Mouse (Mus musculus): Measurements from ENCODE around the gene Hyou1.

DNA sequence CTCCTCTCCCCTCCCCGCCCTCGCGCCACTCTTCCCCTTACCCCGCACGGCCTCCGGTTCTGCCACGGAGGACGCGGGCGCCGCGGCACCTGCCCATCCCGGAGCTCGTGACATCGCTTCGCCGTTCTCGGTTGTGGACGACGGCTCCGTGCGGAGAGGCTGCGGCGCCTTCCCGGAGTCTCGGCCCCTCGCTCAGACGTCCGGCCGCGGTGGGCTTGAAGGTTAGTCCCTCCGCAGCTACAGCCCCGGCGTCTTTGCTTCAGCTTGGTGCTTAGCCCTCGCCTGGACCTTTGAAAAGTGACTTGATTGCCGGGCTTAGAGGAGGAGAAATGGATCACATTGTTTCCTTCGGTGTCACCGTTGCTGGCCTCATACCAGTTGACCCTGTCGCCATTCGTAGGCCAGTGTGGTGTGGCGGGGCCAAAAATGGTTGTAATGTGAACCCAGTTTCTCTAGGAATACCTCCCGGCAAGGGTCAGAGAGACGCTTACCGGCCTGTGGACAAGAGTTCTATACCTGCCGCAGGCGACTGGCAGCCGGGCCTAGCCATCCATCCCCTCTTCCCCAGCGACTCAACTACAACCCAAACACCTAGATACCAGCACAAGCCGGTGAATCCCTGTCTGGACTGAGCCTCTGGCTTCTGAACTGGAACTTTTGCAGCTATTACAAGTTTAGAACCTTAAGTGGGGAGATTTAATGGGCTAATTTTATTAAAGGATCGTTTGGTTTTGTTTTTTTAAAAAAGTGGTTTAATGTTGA lies 43.8 kb upstream of the Hyou1 start:
- TF ChIP-seq ZNF384 (IDR thresholded peaks at IDR 0.05; ENCODE audit: low read depth, low read length) (no peak), HCFC1 (IDR thresholded peaks at IDR 0.05; ENCODE audit: borderline replicate concordance, insufficient read depth, low read length) (no peak), CHD2 (IDR thresholded peaks at IDR 0.05; ENCODE audit: low read depth, low read length) (no peak)
